Mouse (Mus musculus): ENCODE measurements around the gene Cox15. TPM values are rescaled to one million over a fixed set of nuclear protein-coding genes. Genes with fewer than 3 reads are reported as not detected.

Gene Cox15
- polyA plus RNA-seq, 1 experiment from 2014 or later, result 15.3 TPM

DNA sequence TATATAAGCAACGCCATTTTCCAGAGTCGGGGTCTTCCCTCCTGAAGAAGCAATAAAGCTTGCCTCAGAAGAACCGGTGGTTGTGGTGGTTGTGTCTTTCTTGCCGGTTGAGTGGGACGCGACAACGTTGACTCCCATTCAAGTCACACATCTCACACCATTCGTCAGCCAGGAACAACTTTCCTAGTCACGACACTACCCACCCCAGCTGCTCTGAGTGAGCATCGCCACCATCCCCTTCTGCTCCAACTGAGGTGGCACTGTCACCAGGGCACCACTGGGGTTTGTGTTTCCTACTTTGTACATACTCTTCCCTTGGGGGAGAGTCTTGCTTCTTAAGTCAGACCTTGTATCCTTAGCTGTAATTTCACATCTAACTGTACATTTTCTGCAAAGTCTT lies 14.4 kb downstream of the Cox15 start:
- 94% methylated on average over 10 of the region's 10 CpGs for WGBS
- H3K27me3 ChIP-seq (replicated peaks; ENCODE audit: control insufficient read depth, insufficient read depth, low read length), result no peaks in the 10 kb centered on the region
- no peaks in the 10 kb centered on the region for H3K9me3 ChIP-seq (ENCODE audit: control insufficient read depth)
- peaks cover 87% of the 10 kb centered on the region for H3K36me3 ChIP-seq (ENCODE audit: control insufficient read depth, insufficient read depth)
- no peaks in the 10 kb centered on the region for H3K4me1 ChIP-seq (replicated peaks; ENCODE audit: control insufficient read depth, insufficient read depth, low read length)
- TF ChIP-seq CTCF (IDR thresholded peaks at IDR 0.05; ENCODE audit: low read depth), result no peak
- H3K4me2 ChIP-seq (replicated peaks; ENCODE audit: low read depth), result no peak overlapping the region
- ATAC-seq, result no peak
- no peak overlapping the region for H3K27ac ChIP-seq (ENCODE audit: low read depth, low read length)
- H3K9ac ChIP-seq (ENCODE audit: low read depth, low read length), result no peak overlapping the region
- H3K4me3 ChIP-seq (ENCODE audit: low read depth, low read length), result no peak overlapping the region

DNA sequence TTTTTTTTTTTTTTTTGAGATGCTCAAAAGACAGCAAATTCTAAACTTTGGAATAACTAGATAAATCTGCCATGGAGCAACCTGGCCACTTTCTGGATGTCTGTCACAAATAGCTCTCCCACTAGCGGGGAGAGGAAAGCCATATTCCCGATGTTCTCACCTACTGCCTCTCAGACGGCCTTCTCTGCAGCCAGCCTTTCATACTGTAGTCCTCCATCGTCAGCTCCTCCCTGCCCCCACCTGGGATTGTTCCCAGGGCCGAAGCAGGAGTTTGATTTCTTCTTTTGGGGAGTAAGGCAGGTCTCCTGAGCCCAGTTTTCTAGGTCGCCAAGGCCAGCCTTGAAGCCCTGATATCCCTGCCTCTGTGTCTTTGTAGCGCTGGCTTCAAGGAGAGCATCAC lies 21.6 kb downstream of the Cox15 start:
- Histone ChIP-seq H3K27me3 (replicated peaks; ENCODE audit: control insufficient read depth, insufficient read depth, low read length) (no peaks in the 10 kb centered on the region), H3K27ac (ENCODE audit: low read depth, low read length) (no peak overlapping the region), H3K4me1 (replicated peaks; ENCODE audit: control insufficient read depth, insufficient read depth, low read length) (no peaks in the 10 kb centered on the region), H3K4me3 (ENCODE audit: low read depth, low read length) (no peak overlapping the region), H3K9me3 (ENCODE audit: control insufficient read depth) (no peaks in the 10 kb centered on the region), H3K36me3 (ENCODE audit: control insufficient read depth, insufficient read depth) (peaks cover 63% of the 10 kb centered on the region), H3K9ac (ENCODE audit: low read depth, low read length) (no peak overlapping the region), H3K4me2 (replicated peaks; ENCODE audit: low read depth) (no peak overlapping the region)
- 76% methylated on average over 7 of the region's 7 CpGs for WGBS
- ATAC-seq, result no peak
- no peak for TF ChIP-seq CTCF (IDR thresholded peaks at IDR 0.05; ENCODE audit: low read depth)

DNA sequence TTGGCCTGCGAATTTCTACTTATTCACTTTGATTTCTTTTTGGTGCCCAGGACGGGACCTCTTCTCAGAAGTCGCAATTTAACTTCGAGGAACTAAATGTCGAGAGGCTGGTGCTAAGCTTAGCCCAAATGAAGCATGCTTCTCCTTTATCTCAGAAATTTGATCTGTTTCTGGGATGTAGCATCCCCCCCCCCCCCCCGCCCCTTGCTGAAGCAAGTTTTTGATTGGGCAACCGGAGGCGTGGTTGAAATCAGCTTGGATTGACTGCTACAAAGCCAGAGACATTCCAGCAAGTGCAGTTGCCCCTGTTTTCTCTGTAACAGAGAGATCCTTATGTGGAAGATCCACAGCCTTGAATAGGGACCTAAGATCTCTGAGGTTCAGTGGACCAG lies 22.8 kb downstream of the Cox15 start:
- Histone ChIP-seq H3K4me3 (ENCODE audit: low read depth, low read length) (no peak overlapping the region), H3K27me3 (replicated peaks; ENCODE audit: control insufficient read depth, insufficient read depth, low read length) (no peaks in the 10 kb centered on the region), H3K27ac (ENCODE audit: low read depth, low read length) (no peak overlapping the region), H3K9ac (ENCODE audit: low read depth, low read length) (no peak overlapping the region), H3K4me2 (replicated peaks; ENCODE audit: low read depth) (peak overlapping the region; percentile 38), H3K9me3 (ENCODE audit: control insufficient read depth) (no peaks in the 10 kb centered on the region), H3K4me1 (replicated peaks; ENCODE audit: control insufficient read depth, insufficient read depth, low read length) (no peaks in the 10 kb centered on the region), H3K36me3 (ENCODE audit: control insufficient read depth, insufficient read depth) (peaks cover 64% of the 10 kb centered on the region)
- 51% methylated on average over 8 of the region's 8 CpGs for WGBS
- no peak for ATAC-seq
- no peak for TF ChIP-seq CTCF (IDR thresholded peaks at IDR 0.05; ENCODE audit: low read depth)

DNA sequence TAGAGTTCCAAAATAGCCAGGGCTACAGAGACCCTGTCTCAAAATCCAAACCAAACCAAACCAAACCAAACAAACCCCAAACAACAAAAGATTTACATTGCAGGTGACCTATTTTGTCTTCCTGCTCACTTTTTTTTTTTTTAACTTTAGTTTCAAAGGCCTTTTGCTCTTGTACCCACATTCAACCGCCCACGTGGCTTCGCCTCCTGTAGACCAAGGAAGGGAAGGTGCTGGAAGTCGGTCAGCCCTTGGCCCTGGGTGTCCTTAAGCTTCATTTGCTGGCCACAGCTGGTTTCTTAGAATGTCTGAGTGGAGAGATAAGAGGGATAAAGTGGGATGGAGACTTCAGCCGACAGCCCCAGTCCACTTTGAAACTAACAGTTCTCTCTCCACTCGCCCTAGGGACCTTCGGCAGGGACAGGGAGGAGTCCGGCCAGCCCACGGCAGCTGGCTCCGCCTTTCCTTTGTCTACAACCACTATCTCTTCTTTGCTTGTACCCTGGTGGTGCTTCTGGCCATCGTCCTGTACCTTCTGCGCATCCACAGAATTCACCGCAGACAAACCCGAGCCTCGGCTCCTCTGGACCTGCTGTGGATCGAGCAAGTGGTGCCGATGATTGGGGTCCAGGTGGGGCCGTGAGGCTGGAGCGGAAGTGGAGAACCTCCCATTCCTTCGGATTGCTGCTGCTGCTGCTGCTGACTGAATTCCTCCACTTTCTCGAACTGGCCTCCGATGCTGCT lies 23.3 kb downstream of the Cox15 start:
- TF ChIP-seq CTCF (IDR thresholded peaks at IDR 0.05; ENCODE audit: low read depth), result no peak
- no peaks in the 10 kb centered on the region for H3K4me1 ChIP-seq (replicated peaks; ENCODE audit: control insufficient read depth, insufficient read depth, low read length)
- H3K9ac ChIP-seq (ENCODE audit: low read depth, low read length), result no peak overlapping the region
- ATAC-seq, result no peak
- H3K27ac ChIP-seq (ENCODE audit: low read depth, low read length), result no peak overlapping the region
- H3K36me3 ChIP-seq (ENCODE audit: control insufficient read depth, insufficient read depth), result peaks cover 65% of the 10 kb centered on the region
- peak overlapping the region; percentile 38 for H3K4me2 ChIP-seq (replicated peaks; ENCODE audit: low read depth)
- no peak overlapping the region for H3K4me3 ChIP-seq (ENCODE audit: low read depth, low read length)
- H3K9me3 ChIP-seq (ENCODE audit: control insufficient read depth), result no peaks in the 10 kb centered on the region
- H3K27me3 ChIP-seq (replicated peaks; ENCODE audit: control insufficient read depth, insufficient read depth, low read length), result no peaks in the 10 kb centered on the region
- 52% methylated on average over 22 of the region's 22 CpGs for WGBS

DNA sequence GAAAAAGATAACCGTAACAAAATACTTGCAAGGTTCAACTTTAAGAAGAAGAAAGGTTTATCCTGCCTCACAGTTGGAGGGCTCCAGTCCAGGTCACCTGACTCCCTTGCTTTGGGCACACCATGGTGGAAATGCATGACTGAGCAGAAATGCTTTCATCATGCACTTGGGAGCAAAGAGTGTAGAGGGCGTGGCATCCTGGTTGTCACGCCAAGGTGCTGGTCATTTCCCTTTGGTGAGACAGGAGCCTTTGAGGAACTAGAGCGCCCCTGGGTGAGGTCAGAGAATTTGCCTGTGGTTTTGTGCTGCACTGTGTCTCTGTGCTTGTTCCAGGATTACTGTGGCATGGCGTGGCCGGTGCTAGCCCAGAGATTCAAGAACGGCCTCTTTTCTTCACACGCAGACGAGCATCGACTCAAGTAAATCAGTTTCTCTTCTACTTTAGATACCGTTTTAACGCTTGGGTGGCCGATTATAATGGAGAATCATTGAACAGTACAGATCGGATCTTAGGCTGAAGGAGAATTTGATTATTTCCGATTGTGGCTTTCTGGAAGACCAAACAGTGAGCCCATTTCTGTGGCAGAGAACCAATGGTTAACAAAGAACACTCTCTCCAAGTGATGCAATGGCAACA lies 26.2 kb downstream of the Cox15 start:
- 86% methylated on average over 15 of the region's 15 CpGs for WGBS
- ATAC-seq, result peak; percentile 48
- Histone ChIP-seq H3K4me2 (replicated peaks; ENCODE audit: low read depth) (no peak overlapping the region), H3K36me3 (ENCODE audit: control insufficient read depth, insufficient read depth) (peaks cover 85% of the 10 kb centered on the region), H3K9me3 (ENCODE audit: control insufficient read depth) (no peaks in the 10 kb centered on the region), H3K27me3 (replicated peaks; ENCODE audit: control insufficient read depth, insufficient read depth, low read length) (no peaks in the 10 kb centered on the region), H3K27ac (ENCODE audit: low read depth, low read length) (no peak overlapping the region), H3K9ac (ENCODE audit: low read depth, low read length) (no peak overlapping the region), H3K4me1 (replicated peaks; ENCODE audit: control insufficient read depth, insufficient read depth, low read length) (no peaks in the 10 kb centered on the region), H3K4me3 (ENCODE audit: low read depth, low read length) (no peak overlapping the region)
- 0 out of 2 replicates have a peak, but pooled peaks have one; percentile 10 for TF ChIP-seq CTCF (IDR thresholded peaks at IDR 0.05; ENCODE audit: low read depth)

DNA sequence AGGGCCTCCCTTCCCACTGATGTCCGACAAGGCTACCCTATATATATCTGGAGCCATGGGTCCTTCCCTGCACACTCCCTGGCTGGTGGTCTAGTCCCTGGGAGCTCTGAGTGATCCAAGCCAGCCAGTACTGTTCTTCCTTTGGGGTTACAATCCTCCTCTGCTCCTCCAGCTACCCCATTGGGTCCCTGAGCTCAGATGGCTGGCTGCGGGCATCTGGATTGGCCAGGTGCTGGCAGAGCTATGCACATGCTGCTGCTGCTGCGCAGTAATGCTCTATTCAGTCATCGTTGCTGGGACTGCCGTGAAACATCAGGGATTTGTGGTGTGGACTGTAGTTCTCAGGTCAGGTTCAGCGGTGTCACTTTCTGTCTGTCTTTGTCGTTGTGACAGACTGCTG lies 28.0 kb downstream of the Cox15 start:
- Histone ChIP-seq H3K4me2 (replicated peaks; ENCODE audit: low read depth) (no peak overlapping the region), H3K4me3 (ENCODE audit: low read depth, low read length) (no peak overlapping the region), H3K27me3 (replicated peaks; ENCODE audit: control insufficient read depth, insufficient read depth, low read length) (no peaks in the 10 kb centered on the region), H3K9me3 (ENCODE audit: control insufficient read depth) (no peaks in the 10 kb centered on the region), H3K9ac (ENCODE audit: low read depth, low read length) (no peak overlapping the region), H3K4me1 (replicated peaks; ENCODE audit: control insufficient read depth, insufficient read depth, low read length) (no peaks in the 10 kb centered on the region), H3K36me3 (ENCODE audit: control insufficient read depth, insufficient read depth) (peaks cover 89% of the 10 kb centered on the region), H3K27ac (ENCODE audit: low read depth, low read length) (no peak overlapping the region)
- TF ChIP-seq CTCF (IDR thresholded peaks at IDR 0.05; ENCODE audit: low read depth), result no peak
- WGBS, result 92% methylated on average over 7 of the region's 7 CpGs
- no peak for ATAC-seq

Measured in intestine, postnatal 0 days (tissue).